Mouse (Mus musculus) E14TG2a.4 (cell line): ENCODE measurements around the gene Hsd11b1.

Experiments
- CTCF ChIP-seq: conservative IDR thresholded peaks from 2 replicates; pipeline ENCODE4 v1.5.1; 2014; ENCODE audit warnings: low read length
- NANOG ChIP-seq: IDR thresholded peaks from 2 replicates; pipeline ENCODE4 v1.6.1; 2014; ENCODE audit warnings: borderline replicate concordance, low read length, mixed read lengths

- TF ChIP-seq CTCF: no peak
- no peak for TF ChIP-seq NANOG
These were observed 30.1 kb upstream of the Hsd11b1 start for GRCm38 (mm10) chr1:193293926-193294325.
